Mouse (Mus musculus): ENCODE results near the gene Cep55. TPM values are rescaled to one million over a fixed set of nuclear protein-coding genes. Genes with fewer than 3 reads are reported as not detected.
A peak's percentile ranks its signal among the peaks of the same experiment; 100 is the strongest.

Cep55 gene
- polyA plus RNA-seq, 1 experiment from 2014 or later, result 52.9 TPM

- Histone ChIP-seq H3K36me3 (replicated peaks) (peaks cover 15% of the 10 kb centered on the region; the same call in 1 of the 2 replicates), H3K9me3 (no peaks in the 10 kb centered on the region), H3K9ac (no peak overlapping the region), H3K27ac (no peak overlapping the region), H3K27me3 (0 out of 2 replicates have a peak, but pooled peaks cover 3% of the 10 kb centered on the region), H3K4me1 (peaks cover 14% of the 10 kb centered on the region), H3K4me2 (peak overlapping the region; percentile 49), H3K4me3 (replicated peaks) (peak overlapping the region; percentile 62; the same call in 1 of the 2 replicates)
- ATAC-seq (ENCODE audit: low FRiP score), result no peak
- 37% methylated on average over 8 of the region's 8 CpGs for WGBS
These were observed 1.4 kb upstream of the Cep55 start for GRCm38 (mm10) chr19:38053227-38054041.

- H3K36me3 ChIP-seq (replicated peaks), result peaks cover 18% of the 10 kb centered on the region
- H3K4me2 ChIP-seq, result peak overlapping the region; percentile 49
- H3K9me3 ChIP-seq, result no peaks in the 10 kb centered on the region
- H3K9ac ChIP-seq, result peak overlapping the region; percentile 13
- peaks cover 14% of the 10 kb centered on the region for H3K4me1 ChIP-seq
- H3K4me3 ChIP-seq (replicated peaks), result peak overlapping the region; percentile 62
- ATAC-seq (ENCODE audit: low FRiP score), result no peak; the same call in 1 of the 2 replicates
- under 1% methylated on average over 23 of the region's 23 CpGs for WGBS
- H3K27me3 ChIP-seq, result 0 out of 2 replicates have a peak, but pooled peaks cover 3% of the 10 kb centered on the region
- no peak overlapping the region for H3K27ac ChIP-seq
These were observed 577 bp upstream of the Cep55 start for GRCm38 (mm10) chr19:38054149-38054719.

GRCm38 (mm10) chr19:38055798-38056197 lies 987 bp downstream of the Cep55 start:
- ATAC-seq (ENCODE audit: low FRiP score), result no peak
- Histone ChIP-seq H3K27ac (no peak overlapping the region), H3K36me3 (replicated peaks) (peaks cover 32% of the 10 kb centered on the region)

GRCm38 (mm10) chr19:38056276-38056675 lies 1.5 kb downstream of the Cep55 start:
- H3K27ac ChIP-seq, result no peak overlapping the region
- H3K36me3 ChIP-seq (replicated peaks), result peaks cover 37% of the 10 kb centered on the region
- peak overlapping the region; percentile 63 for H3K4me2 ChIP-seq
- H3K9ac ChIP-seq, result peak overlapping the region; percentile 76; the same call in 1 of the 2 replicates
- H3K4me1 ChIP-seq, result peaks cover 14% of the 10 kb centered on the region
- 0 out of 2 replicates have a peak, but pooled peaks cover 3% of the 10 kb centered on the region for H3K27me3 ChIP-seq
- H3K9me3 ChIP-seq, result no peaks in the 10 kb centered on the region
- peak overlapping the region; percentile 62 for H3K4me3 ChIP-seq (replicated peaks)
- WGBS, result 47% methylated on average over 3 of the region's 3 CpGs
- ATAC-seq (ENCODE audit: low FRiP score), result no peak

More at GRCm38 (mm10) chr19:38055798-38056197, 987 bp downstream of the Cep55 start:
- WGBS, result 23% methylated on average over 6 of the region's 6 CpGs
- Histone ChIP-seq H3K9me3 (no peaks in the 10 kb centered on the region), H3K4me1 (peaks cover 14% of the 10 kb centered on the region), H3K27me3 (0 out of 2 replicates have a peak, but pooled peaks cover 3% of the 10 kb centered on the region), H3K4me3 (replicated peaks) (peak overlapping the region; percentile 62), H3K4me2 (peak overlapping the region; percentile 63), H3K9ac (peak overlapping the region; percentile 76; the same call in 1 of the 2 replicates)

- H3K36me3 ChIP-seq (replicated peaks), result peaks cover 41% of the 10 kb centered on the region
These were observed 2.1 kb downstream of the Cep55 start for GRCm38 (mm10) chr19:38056931-38057330.

GRCm38 (mm10) chr19:38063201-38063600 lies 8.4 kb downstream of the Cep55 start:
- H3K9ac ChIP-seq, result no peak overlapping the region
- H3K9me3 ChIP-seq, result no peaks in the 10 kb centered on the region
- H3K4me2 ChIP-seq, result no peak overlapping the region
- H3K4me1 ChIP-seq, result no peaks in the 10 kb centered on the region
- no peaks in the 10 kb centered on the region for H3K27me3 ChIP-seq
- H3K36me3 ChIP-seq (replicated peaks), result peaks cover 64% of the 10 kb centered on the region
- H3K4me3 ChIP-seq (replicated peaks), result no peak overlapping the region
- 91% methylated on average over 3 of the region's 3 CpGs for WGBS
- no peak for ATAC-seq (ENCODE audit: low FRiP score)
- H3K27ac ChIP-seq, result no peak overlapping the region

More at GRCm38 (mm10) chr19:38056931-38057330, 2.1 kb downstream of the Cep55 start:
- H3K4me1 ChIP-seq, result peaks cover 14% of the 10 kb centered on the region
- no peak overlapping the region for H3K9ac ChIP-seq
- H3K4me2 ChIP-seq, result no peak overlapping the region
- H3K27me3 ChIP-seq, result 0 out of 2 replicates have a peak, but pooled peaks cover 3% of the 10 kb centered on the region
- no peak overlapping the region for H3K27ac ChIP-seq
- no peaks in the 10 kb centered on the region for H3K9me3 ChIP-seq
- ATAC-seq (ENCODE audit: low FRiP score), result no peak
- WGBS, result 89% methylated on average over 8 of the region's 8 CpGs
- H3K4me3 ChIP-seq (replicated peaks), result no peak overlapping the region

GRCm38 (mm10) chr19:38064051-38064450 lies 9.2 kb downstream of the Cep55 start:
- ATAC-seq (ENCODE audit: low FRiP score), result no peak
- 97% methylated on average over 1 of the region's 1 CpGs for WGBS
- H3K27me3 ChIP-seq, result no peaks in the 10 kb centered on the region
- peaks cover 67% of the 10 kb centered on the region for H3K36me3 ChIP-seq (replicated peaks)
- H3K9me3 ChIP-seq, result no peaks in the 10 kb centered on the region
- H3K9ac ChIP-seq, result no peak overlapping the region
- H3K4me1 ChIP-seq, result no peaks in the 10 kb centered on the region
- no peak overlapping the region for H3K4me2 ChIP-seq
- no peak overlapping the region for H3K4me3 ChIP-seq (replicated peaks)
- H3K27ac ChIP-seq, result no peak overlapping the region

GRCm38 (mm10) chr19:38073226-38073625 lies 18.4 kb downstream of the Cep55 start:
- Histone ChIP-seq H3K9me3 (no peaks in the 10 kb centered on the region), H3K36me3 (replicated peaks) (peaks cover 58% of the 10 kb centered on the region), H3K4me2 (no peak overlapping the region), H3K27me3 (no peaks in the 10 kb centered on the region), H3K9ac (no peak overlapping the region), H3K27ac (no peak overlapping the region), H3K4me3 (replicated peaks) (no peak overlapping the region), H3K4me1 (no peaks in the 10 kb centered on the region)
- 98% methylated on average over 5 of the region's 5 CpGs for WGBS
- no peak for ATAC-seq (ENCODE audit: low FRiP score)

GRCm38 (mm10) chr19:38075051-38075450 lies 20.2 kb downstream of the Cep55 start:
- ATAC-seq (ENCODE audit: low FRiP score), result no peak
- Histone ChIP-seq H3K27me3 (no peaks in the 10 kb centered on the region), H3K9me3 (no peaks in the 10 kb centered on the region), H3K36me3 (replicated peaks) (peaks cover 42% of the 10 kb centered on the region), H3K4me2 (no peak overlapping the region), H3K9ac (no peak overlapping the region), H3K27ac (no peak overlapping the region), H3K4me3 (replicated peaks) (no peak overlapping the region), H3K4me1 (no peaks in the 10 kb centered on the region)
- 84% methylated on average over 11 of the region's 11 CpGs for WGBS

GRCm38 (mm10) chr19:38076251-38076650 lies 21.4 kb downstream of the Cep55 start:
- 76% methylated on average over 2 of the region's 2 CpGs for WGBS
- ATAC-seq (ENCODE audit: low FRiP score), result no peak
- Histone ChIP-seq H3K4me3 (replicated peaks) (no peak overlapping the region), H3K9ac (no peak overlapping the region), H3K27ac (no peak overlapping the region), H3K27me3 (no peaks in the 10 kb centered on the region), H3K9me3 (no peaks in the 10 kb centered on the region), H3K36me3 (replicated peaks) (peaks cover 30% of the 10 kb centered on the region), H3K4me2 (no peak overlapping the region), H3K4me1 (no peaks in the 10 kb centered on the region)

GRCm38 (mm10) chr19:38077851-38078540 lies 23.2 kb downstream of the Cep55 start:
- no peaks in the 10 kb centered on the region for H3K27me3 ChIP-seq
- H3K36me3 ChIP-seq (replicated peaks), result peaks cover 15% of the 10 kb centered on the region
- WGBS, result 78% methylated on average over 3 of the region's 3 CpGs
- no peak overlapping the region for H3K9ac ChIP-seq
- no peaks in the 10 kb centered on the region for H3K9me3 ChIP-seq
- H3K4me2 ChIP-seq, result no peak overlapping the region
- H3K27ac ChIP-seq, result no peak overlapping the region
- ATAC-seq (ENCODE audit: low FRiP score), result no peak
- H3K4me1 ChIP-seq, result no peaks in the 10 kb centered on the region
- H3K4me3 ChIP-seq (replicated peaks), result no peak overlapping the region

- no peak for ATAC-seq (ENCODE audit: low FRiP score)
- Histone ChIP-seq H3K27ac (no peak overlapping the region), H3K4me2 (no peak overlapping the region), H3K4me3 (replicated peaks) (no peak overlapping the region), H3K36me3 (replicated peaks) (no peaks in the 10 kb centered on the region), H3K9me3 (no peaks in the 10 kb centered on the region), H3K27me3 (no peaks in the 10 kb centered on the region), H3K4me1 (no peaks in the 10 kb centered on the region), H3K9ac (no peak overlapping the region)
- 78% methylated on average over 3 of the region's 3 CpGs for WGBS
These were observed 26.6 kb downstream of the Cep55 start for GRCm38 (mm10) chr19:38081361-38081760.

Data from forebrain, embryonic 12.5 days (tissue).